Mouse (Mus musculus) retina, postnatal 1 day (tissue): ENCODE results near the gene Arhgap32.
A peak's percentile ranks its signal among the peaks of the same experiment; 100 is the strongest.

Experiments used
- DNase-seq: peaks from one replicate; pipeline ENCODE4 v3.0.0-alpha.2; 2012

The Arhgap32 gene

GRCm38 (mm10) chr9:32271896-32272444 lies 156.0 kb downstream of the Arhgap32 start:
- peak; percentile 87 for DNase-seq

DNA sequence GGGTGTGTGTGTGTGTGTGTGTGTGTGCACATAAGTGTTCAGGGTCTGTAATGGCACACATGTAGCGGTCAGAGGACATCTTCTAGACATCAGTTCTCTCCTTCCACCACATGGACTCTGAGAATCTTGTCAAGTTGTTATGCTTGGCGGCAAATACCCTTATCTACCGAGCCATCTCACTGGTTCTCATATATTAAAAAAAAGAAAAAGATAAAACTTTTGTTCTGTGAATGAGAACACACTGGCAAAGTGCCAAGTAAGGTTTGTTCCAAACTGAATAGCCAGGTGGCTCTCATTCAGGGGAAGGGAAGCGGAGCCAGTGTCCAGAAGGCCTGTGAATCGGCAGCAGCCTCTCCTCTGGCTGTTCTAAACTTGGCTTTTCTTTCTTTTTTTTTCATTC lies 162.1 kb downstream of the Arhgap32 start:
- no peak for DNase-seq

DNA sequence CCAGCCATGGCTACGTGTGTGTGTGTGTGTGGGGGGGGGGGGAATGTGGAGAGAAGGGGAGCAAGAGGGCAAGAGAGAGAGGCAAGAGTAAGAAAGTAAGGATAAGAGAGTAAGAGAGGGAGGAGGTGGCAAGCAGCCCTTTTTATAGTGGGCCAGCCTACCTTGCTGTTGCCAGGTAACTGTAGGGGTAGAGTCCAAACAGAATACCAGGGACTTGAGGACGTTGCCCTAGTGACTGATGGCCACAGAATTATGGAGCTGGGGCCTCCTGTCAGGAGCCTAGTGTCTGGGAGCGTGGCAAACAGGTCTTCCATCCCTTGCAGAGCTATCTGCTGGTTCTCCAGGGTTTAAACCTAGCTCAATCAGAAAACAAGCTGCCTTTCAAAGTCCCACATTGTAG lies 163.9 kb downstream of the Arhgap32 start:
- DNase-seq, result no peak

GRCm38 (mm10) chr9:32280456-32280855 lies 164.5 kb downstream of the Arhgap32 start:
- no peak for DNase-seq

DNA sequence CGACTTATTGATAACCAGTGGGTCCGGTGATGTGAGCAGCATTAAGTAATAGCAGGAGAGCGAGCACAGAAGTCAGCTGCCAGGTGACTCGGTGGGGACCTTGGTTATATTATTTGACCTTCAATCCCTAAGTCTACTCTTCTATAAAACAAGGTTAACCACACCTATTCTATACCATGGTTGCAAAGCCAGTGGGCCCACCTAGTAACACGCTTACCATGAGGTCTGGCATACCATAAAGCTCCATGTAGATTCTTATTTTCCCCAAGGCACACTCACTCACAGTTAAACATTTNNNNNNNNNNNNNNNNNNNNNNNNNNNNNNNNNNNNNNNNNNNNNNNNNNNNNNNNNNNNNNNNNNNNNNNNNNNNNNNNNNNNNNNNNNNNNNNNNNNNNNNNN lies 167.7 kb downstream of the Arhgap32 start:
- DNase-seq, result no peak

DNA sequence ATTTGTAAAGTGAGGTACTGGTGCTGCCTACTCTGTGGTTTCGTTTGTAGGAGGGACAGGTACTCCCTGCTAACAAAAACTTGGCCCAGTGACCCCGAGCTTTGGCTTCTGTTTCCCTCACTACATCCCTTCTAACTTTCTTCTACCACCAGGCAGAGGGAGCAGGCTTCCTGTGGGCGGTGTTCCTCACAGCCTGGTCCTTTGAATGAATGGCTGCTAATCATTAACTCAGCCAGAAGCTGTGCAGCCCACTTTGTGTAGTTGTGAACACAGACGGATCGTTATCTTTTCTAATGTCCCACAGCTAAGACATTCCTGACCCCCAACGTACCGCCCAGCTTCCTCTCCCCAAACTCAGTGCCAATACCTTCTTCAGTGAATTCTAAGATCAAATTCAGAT lies 175.7 kb downstream of the Arhgap32 start:
- no peak for DNase-seq

DNA sequence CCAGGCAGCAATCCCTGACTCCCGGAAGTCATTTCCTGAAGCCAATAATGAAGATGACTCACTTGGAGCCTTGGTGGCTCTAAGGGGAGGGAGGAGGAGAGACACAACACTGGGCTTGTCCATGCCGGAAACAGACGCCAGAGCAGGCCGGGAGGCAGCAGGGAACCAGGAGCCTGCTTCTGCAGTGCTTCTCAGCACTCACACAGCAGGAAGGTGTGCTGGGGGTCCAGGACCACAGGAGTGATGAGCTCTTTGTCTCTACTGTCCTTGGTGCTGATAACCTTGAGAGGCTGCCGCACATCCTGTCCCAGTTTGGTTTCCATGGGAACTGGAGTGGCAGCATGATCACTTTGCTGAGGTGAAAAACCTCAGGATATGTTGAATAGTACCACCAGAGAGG lies 176.8 kb downstream of the Arhgap32 start:
- DNase-seq, result peak; percentile 12

DNA sequence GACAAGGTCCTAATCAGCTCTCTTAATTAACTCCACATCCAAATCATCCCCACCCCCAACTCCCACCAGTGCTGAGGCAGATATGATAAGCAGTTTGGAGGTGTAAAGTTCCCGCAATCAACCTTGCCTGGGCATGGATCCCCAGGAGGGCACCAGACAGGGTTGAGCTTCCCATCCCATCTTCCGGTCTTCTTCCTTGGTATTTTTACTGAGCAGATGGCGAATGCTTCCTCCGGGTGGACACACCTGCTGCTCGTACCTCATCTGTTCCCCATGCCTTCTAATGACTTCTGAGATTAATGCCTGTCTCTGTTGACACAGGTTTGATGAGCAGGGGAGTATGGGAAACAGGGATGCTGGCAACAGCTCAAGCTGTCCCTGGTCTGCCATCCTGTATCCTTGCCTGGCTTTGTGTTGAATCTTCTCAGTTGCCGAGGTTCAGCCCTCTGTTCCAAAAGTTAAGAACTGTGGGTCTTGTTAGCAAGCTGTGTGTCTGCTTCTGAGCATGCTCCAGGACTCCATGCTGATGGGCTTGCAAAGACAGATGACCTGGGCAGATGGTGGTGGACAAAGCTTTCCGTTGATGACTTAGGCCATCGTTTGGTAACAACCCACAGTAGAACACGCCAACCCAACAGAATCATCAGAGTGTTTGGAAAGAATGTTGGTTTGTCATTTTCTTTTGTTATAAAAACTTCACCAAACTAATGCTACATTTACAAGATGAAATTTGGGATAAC lies 179.3 kb downstream of the Arhgap32 start:
- DNase-seq, result no peak

- no peak for DNase-seq
Measured at GRCm38 (mm10) chr9:32302501-32303150, 186.7 kb downstream of the Arhgap32 start.

GRCm38 (mm10) chr9:32311786-32312185 lies 195.8 kb downstream of the Arhgap32 start:
- peak; percentile 27 for DNase-seq

GRCm38 (mm10) chr9:32312208-32312607 lies 196.3 kb downstream of the Arhgap32 start:
- DNase-seq, result no peak

DNA sequence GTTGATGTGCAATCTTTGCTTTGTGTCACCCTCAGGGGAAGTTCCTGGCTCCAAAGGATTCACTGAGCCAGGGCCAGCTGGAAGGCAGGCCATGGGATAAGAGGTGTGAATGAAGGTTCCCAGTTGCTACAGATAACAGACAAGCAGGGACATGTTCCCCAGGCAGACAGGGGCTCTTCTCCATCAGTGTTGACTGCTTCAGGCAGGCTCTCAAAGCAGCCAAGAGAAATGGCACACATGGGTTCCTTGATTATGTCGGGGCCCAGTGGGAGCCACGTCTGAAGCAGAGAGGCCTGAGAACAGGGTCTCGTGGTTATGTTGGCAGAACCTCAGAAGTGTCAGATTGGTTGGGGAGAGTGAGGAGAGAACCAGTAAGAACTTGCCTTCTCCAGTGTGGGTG lies 198.1 kb downstream of the Arhgap32 start:
- DNase-seq, result no peak

- DNase-seq, result no peak
Measured at GRCm38 (mm10) chr9:32315999-32316398, 200.1 kb downstream of the Arhgap32 start.
